Mouse (Mus musculus) ES-Bruce4 (cell line): ENCODE results near the gene 1700022I11Rik. TPM values are rescaled to one million over a fixed set of nuclear protein-coding genes. Genes with fewer than 3 reads are reported as not detected.
"Not testable (repeated sequence)": the region's sequence is repeated elsewhere in the genome, so short reads cannot be mapped to it uniquely, and the experiment has no call there.

Source experiments
- H3K27ac ChIP-seq: 2 replicates; pipeline ENCODE4 v1.5.1; 2012; ENCODE audit warnings: low read length, inconsistent platforms; ENCODE audit not compliant: insufficient read depth
- H3K27me3 ChIP-seq: 2 replicates; pipeline ENCODE4 v1.6.1; 2012; ENCODE audit warnings: mild to moderate bottlenecking, low read length, inconsistent platforms; ENCODE audit not compliant: control insufficient read depth, poor library complexity, insufficient read depth, severe bottlenecking
- H3K36me3 ChIP-seq: 2 replicates; pipeline ENCODE4 v1.6.1; 2012; ENCODE audit warnings: inconsistent platforms, mild to moderate bottlenecking, low read length, moderate library complexity; ENCODE audit not compliant: control insufficient read depth, poor library complexity, insufficient read depth, severe bottlenecking
- H3K4me1 ChIP-seq: one replicate; pipeline ENCODE4 v1.8.1; 2011; ENCODE audit warnings: low read length; ENCODE audit not compliant: control insufficient read depth, insufficient read depth
- H3K4me3 ChIP-seq: 2 replicates; pipeline ENCODE4 v1.5.1; 2011; ENCODE audit warnings: low read depth, mild to moderate bottlenecking, low read length
- H3K9ac ChIP-seq: 2 replicates; pipeline ENCODE4 v1.6.1; 2012; ENCODE audit warnings: low read depth, mild to moderate bottlenecking, inconsistent platforms; ENCODE audit not compliant: poor library complexity, severe bottlenecking
- H3K9me3 ChIP-seq: replicated peaks from 2 replicates; pipeline ENCODE4 v1.6.1; 2012; ENCODE audit warnings: mild to moderate bottlenecking, low read length, inconsistent platforms; ENCODE audit not compliant: control insufficient read depth, poor library complexity, insufficient read depth, severe bottlenecking
- CTCF ChIP-seq: IDR thresholded peaks from one replicate; pipeline ENCODE4 v1.8.1; 2011; ENCODE audit warnings: low read depth, low read length
- EP300 ChIP-seq: IDR thresholded peaks from 2 replicates; pipeline ENCODE4 v1.6.1; 2011; ENCODE audit warnings: low read depth, low read length; ENCODE audit not compliant: insufficient read depth
- POLR2A ChIP-seq: IDR thresholded peaks from one replicate; pipeline ENCODE4 v1.8.1; 2011; ENCODE audit warnings: low read length; ENCODE audit not compliant: insufficient read depth
- polyA plus RNA-seq: library from polyadenylated mRNA; stranded (reverse); fragments of >200 nt; gene quantifications from 2 replicates; pipeline ENCODE4 v1.2.4, GENCODE M21; 2011; ENCODE audit warnings: low read depth; ENCODE audit not compliant: missing spikeins, insufficient read depth, insufficient read length

1700022I11Rik gene
- polyA plus RNA-seq, 1 experiment: not detected

GRCm38 (mm10) chr4:43000141-43000986, 31.0 kb downstream of the 1700022I11Rik start, which contains the start of gene Vcp:
TSS of gene Vcp (minus strand) at chr4:43000507.
- not testable (repeated sequence) for H3K9me3 ChIP-seq, H3K27me3 ChIP-seq, H3K4me1 ChIP-seq
- Histone ChIP-seq H3K36me3 (peaks cover 13% of the 10 kb centered on the region), H3K9ac (peak within 1 kb of the TSS; percentile 88), H3K4me3 (peak within 1 kb of the TSS; percentile 94), H3K27ac (peak within 1 kb of the TSS; percentile 85)
- TF ChIP-seq POLR2A: peak; percentile 17

GRCm38 (mm10) chr4:43001272-43001671, 31.9 kb downstream of the 1700022I11Rik start:
- Histone ChIP-seq H3K27me3 (no peaks in the 10 kb centered on the region), H3K9me3 (no peaks in the 10 kb centered on the region), H3K4me1 (no peaks in the 10 kb centered on the region), H3K9ac (peak overlapping the region; percentile 51), H3K4me3 (no peak overlapping the region), H3K27ac (no peak overlapping the region), H3K36me3 (peaks cover 5% of the 10 kb centered on the region)
- TF ChIP-seq CTCF: no peak
- no peak for TF ChIP-seq POLR2A
- TF ChIP-seq EP300: no peak

GRCm38 (mm10) chr4:43002756-43003439, 33.5 kb downstream of the 1700022I11Rik start:
- no peaks in the 10 kb centered on the region for H3K27me3 ChIP-seq
- TF ChIP-seq POLR2A: no peak
- TF ChIP-seq CTCF: peak; percentile 43
- TF ChIP-seq EP300: no peak

GRCm38 (mm10) chr4:43004951-43005350, 35.5 kb downstream of the 1700022I11Rik start:
- Histone ChIP-seq H3K27ac (no peak overlapping the region), H3K4me3 (no peak overlapping the region), H3K9ac (no peak overlapping the region), H3K4me1 (peaks cover 1% of the 10 kb centered on the region), H3K9me3 (no peaks in the 10 kb centered on the region), H3K27me3 (no peaks in the 10 kb centered on the region), H3K36me3 (no peaks in the 10 kb centered on the region; the same call in 1 of the 2 replicates)
- TF ChIP-seq POLR2A (no peak), CTCF (no peak), EP300 (no peak)

More at GRCm38 (mm10) chr4:43002756-43003439, 33.5 kb downstream of the 1700022I11Rik start:
- Histone ChIP-seq H3K27ac (peak overlapping the region; percentile 32; the same call in 1 of the 2 replicates), H3K9me3 (no peaks in the 10 kb centered on the region), H3K4me1 (no peaks in the 10 kb centered on the region), H3K9ac (no peak overlapping the region), H3K4me3 (no peak overlapping the region), H3K36me3 (peaks cover 2% of the 10 kb centered on the region; the same call in 1 of the 2 replicates)

GRCm38 (mm10) chr4:43005765-43006164, 36.4 kb downstream of the 1700022I11Rik start:
- Histone ChIP-seq H3K4me1 (peaks cover 1% of the 10 kb centered on the region), H3K27ac (no peak overlapping the region), H3K36me3 (no peaks in the 10 kb centered on the region; the same call in 1 of the 2 replicates), H3K27me3 (no peaks in the 10 kb centered on the region), H3K9me3 (no peaks in the 10 kb centered on the region), H3K4me3 (no peak overlapping the region), H3K9ac (no peak overlapping the region)
- TF ChIP-seq EP300 (no peak), CTCF (peak; percentile 9)
